Mouse (Mus musculus) layer of hippocampus, adult 18-20 months (tissue): ENCODE results near the gene Nlgn3. TPM values are rescaled to one million over a fixed set of nuclear protein-coding genes. Genes with fewer than 3 reads are reported as not detected.
A peak's percentile ranks its signal among the peaks of the same experiment; 100 is the strongest.
"Not testable (repeated sequence)": the region's sequence is repeated elsewhere in the genome, so short reads cannot be mapped to it uniquely, and the experiment has no call there.

Experiments
- DNase-seq, 2 experiments: peaks; one replicate each; pipeline ENCODE4 v3.0.0; 2022; ENCODE audit warnings: low spot score in 2 of 2
- total RNA-seq, 2 experiments: library from RNA; stranded (reverse); gene quantifications; 2 replicates each; pipeline ENCODE4 v1.2.3; 2021

Gene Nlgn3
- total RNA-seq, 2 experiments from 2014 or later: 168 to 183 TPM

- DNase-seq: no peak
Measured at GRCm38 (mm10) chrX:101299473-101300426, 782 bp downstream of the Nlgn3 start.

- no peak for DNase-seq
Measured at GRCm38 (mm10) chrX:101300427-101301030, 1.6 kb downstream of the Nlgn3 start.

- DNase-seq: no peak
Measured at GRCm38 (mm10) chrX:101301654-101302053, 2.7 kb downstream of the Nlgn3 start.

- DNase-seq: no peak
Measured at GRCm38 (mm10) chrX:101304646-101305045, 5.7 kb downstream of the Nlgn3 start.

GRCm38 (mm10) chrX:101309299-101309698 is 10.3 kb downstream of the Nlgn3 start:
- DNase-seq: peak in 1 of 2 experiments; percentile 50

GRCm38 (mm10) chrX:101313625-101314359 is 14.8 kb downstream of the Nlgn3 start:
- DNase-seq: peak; percentile 85 to 89

- DNase-seq: no peak
Measured at GRCm38 (mm10) chrX:101319775-101320174, 20.8 kb downstream of the Nlgn3 start.

GRCm38 (mm10) chrX:101325989-101326899 is 27.3 kb downstream of the Nlgn3 start:
- DNase-seq: no peak

- DNase-seq: peak; percentile 56 to 80
Measured at GRCm38 (mm10) chrX:101329372-101330028, 30.5 kb downstream of the Nlgn3 start.

- no peak for DNase-seq
Measured at GRCm38 (mm10) chrX:101332031-101332374, 33.0 kb downstream of the Nlgn3 start.

- DNase-seq: peak; percentile 84 to 92
Measured at GRCm38 (mm10) chrX:101332375-101333211, 33.6 kb downstream of the Nlgn3 start.

- DNase-seq: peak in 1 of 2 experiments; percentile 30
Measured at GRCm38 (mm10) chrX:101334606-101335005, 35.6 kb downstream of the Nlgn3 start.

GRCm38 (mm10) chrX:101338666-101339065 is 39.7 kb downstream of the Nlgn3 start:
- DNase-seq: no peak

- not testable (repeated sequence) for DNase-seq
Measured at GRCm38 (mm10) chrX:101342837-101343236, 43.9 kb downstream of the Nlgn3 start.

- no peak for DNase-seq
Measured at GRCm38 (mm10) chrX:101345456-101345855, 46.5 kb downstream of the Nlgn3 start.

- DNase-seq: no peak
Measured at GRCm38 (mm10) chrX:101346475-101346874, 47.5 kb downstream of the Nlgn3 start.

GRCm38 (mm10) chrX:101351188-101351587 is 52.2 kb downstream of the Nlgn3 start:
- DNase-seq: no peak

- DNase-seq: not testable (repeated sequence)
Measured at GRCm38 (mm10) chrX:101358902-101359301, 59.9 kb downstream of the Nlgn3 start.

- DNase-seq: no peak
Measured at GRCm38 (mm10) chrX:101369001-101369400, 70.0 kb downstream of the Nlgn3 start.
